Mouse (Mus musculus): ENCODE measurements around the gene Trdmt1.

- no peak for TF ChIP-seq CTCF (IDR thresholded peaks at IDR 0.05; ENCODE audit: low read depth, low read length)
- TF ChIP-seq POLR2A (IDR thresholded peaks at IDR 0.05; ENCODE audit: extremely low read depth, insufficient read depth, low read length): 0 out of 2 replicates have a peak, but pooled peaks have one; percentile 33
These were observed 29.1 kb upstream of the Trdmt1 start, which contains the start of gene Vim for GRCm38 (mm10) chr2:13573408-13574065.

All from liver, adult 2 months (tissue).